Mouse (Mus musculus): ENCODE measurements around the gene Garnl3. TPM values are rescaled to one million over a fixed set of nuclear protein-coding genes. Genes with fewer than 3 reads are reported as not detected.

Garnl3 gene
- polyA plus RNA-seq, 1 experiment from 2014 or later, result 8.3 TPM

- H3K4me1 ChIP-seq (ENCODE audit: control insufficient read depth, insufficient read depth, low read length), result peaks cover 13% of the 10 kb centered on the region
- H3K27ac ChIP-seq (ENCODE audit: low read length), result no peak overlapping the region
- no peak overlapping the region for H3K4me2 ChIP-seq (ENCODE audit: low read depth, low read length)
- H3K9ac ChIP-seq (ENCODE audit: low read length), result no peak overlapping the region
- ATAC-seq (replicated peaks; ENCODE audit: extremely low read depth, insufficient read depth, low FRiP score), result no peak
- no peaks in the 10 kb centered on the region for H3K36me3 ChIP-seq (ENCODE audit: control insufficient read depth, insufficient read depth)
- no peak overlapping the region for H3K4me3 ChIP-seq (ENCODE audit: low read length)
- H3K9me3 ChIP-seq (replicated peaks; ENCODE audit: control insufficient read depth, low read length), result no peaks in the 10 kb centered on the region
- no peaks in the 10 kb centered on the region for H3K27me3 ChIP-seq (ENCODE audit: control insufficient read depth, insufficient read depth, low read length)
- 69% methylated on average over 8 of the region's 8 CpGs for WGBS
These were observed 145.6 kb downstream of the Garnl3 start for GRCm38 (mm10) chr2:32985844-32986243.

DNA sequence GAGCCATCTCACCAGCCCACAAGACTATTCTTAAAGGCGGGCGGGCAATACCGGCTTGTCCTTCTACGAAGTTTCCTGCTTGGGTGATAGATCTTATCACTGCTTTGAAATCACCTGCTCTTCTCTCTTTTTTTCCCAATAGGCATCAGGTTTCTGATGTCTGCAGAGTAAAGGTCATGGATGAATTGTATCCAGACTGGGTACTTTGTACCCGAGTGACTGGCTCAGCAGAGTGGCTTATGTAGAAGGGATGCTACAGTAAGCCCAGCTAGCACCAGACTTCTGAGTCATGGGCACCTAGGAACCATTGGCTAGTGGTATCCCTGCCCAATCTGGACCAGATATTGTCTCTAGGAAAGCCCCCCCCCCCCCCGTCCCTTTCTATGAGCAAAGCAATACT, 147.8 kb downstream of the Garnl3 start:
- Histone ChIP-seq H3K4me1 (ENCODE audit: control insufficient read depth, insufficient read depth, low read length) (peaks cover 13% of the 10 kb centered on the region), H3K4me2 (ENCODE audit: low read depth, low read length) (no peak overlapping the region), H3K4me3 (ENCODE audit: low read length) (no peak overlapping the region), H3K27ac (ENCODE audit: low read length) (no peak overlapping the region), H3K36me3 (ENCODE audit: control insufficient read depth, insufficient read depth) (no peaks in the 10 kb centered on the region), H3K27me3 (ENCODE audit: control insufficient read depth, insufficient read depth, low read length) (no peaks in the 10 kb centered on the region), H3K9me3 (replicated peaks; ENCODE audit: control insufficient read depth, low read length) (no peaks in the 10 kb centered on the region), H3K9ac (ENCODE audit: low read length) (no peak overlapping the region)
- 50% methylated on average over 6 of the region's 6 CpGs for WGBS
- ATAC-seq (replicated peaks; ENCODE audit: extremely low read depth, insufficient read depth, low FRiP score), result no peak

GRCm38 (mm10) chr2:32982700-32983099, 148.8 kb downstream of the Garnl3 start:
- ATAC-seq (replicated peaks; ENCODE audit: extremely low read depth, insufficient read depth, low FRiP score), result no peak

DNA sequence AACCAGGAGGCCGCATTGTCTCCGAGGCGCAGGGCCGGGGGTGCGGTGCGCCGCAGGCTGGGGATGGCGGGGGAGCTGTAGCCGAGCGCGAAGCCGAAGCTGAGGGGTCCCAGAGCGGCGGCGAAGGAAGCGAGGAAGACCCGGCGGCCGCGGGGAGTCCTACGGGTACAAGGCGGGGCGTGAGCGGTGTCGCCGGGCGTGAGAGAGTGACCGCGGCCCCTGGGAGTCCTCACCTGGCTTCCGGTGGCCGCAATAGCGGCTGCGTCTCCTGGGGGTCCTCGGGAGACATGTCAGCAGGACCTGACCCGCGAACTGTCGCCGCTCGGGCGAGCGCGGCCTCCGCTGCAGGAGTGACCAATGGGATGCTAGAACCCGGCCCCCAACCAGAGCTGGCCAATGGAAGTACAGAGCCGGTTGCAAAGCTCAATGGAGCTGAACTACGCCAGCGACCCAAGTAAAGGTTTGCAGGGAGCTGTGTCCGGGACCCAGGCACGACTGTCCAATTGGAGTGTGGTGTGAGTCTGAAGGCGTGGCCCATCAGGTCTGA, 149.7 kb downstream of the Garnl3 start, which contains the start of gene Slc2a8:
Gene Slc2a8 (minus strand): TSS at position 359 of the 547 bp plus-strand sequence.
- Histone ChIP-seq H3K4me1 (ENCODE audit: control insufficient read depth, insufficient read depth, low read length) (peaks cover 13% of the 10 kb centered on the region), H3K27me3 (ENCODE audit: control insufficient read depth, insufficient read depth, low read length) (no peaks in the 10 kb centered on the region), H3K4me3 (ENCODE audit: low read length) (peak within 1 kb of the TSS; percentile 88), H3K36me3 (ENCODE audit: control insufficient read depth, insufficient read depth) (no peaks in the 10 kb centered on the region), H3K9ac (ENCODE audit: low read length) (peak within 1 kb of the TSS; percentile 92), H3K27ac (ENCODE audit: low read length) (peak within 1 kb of the TSS; percentile 71), H3K9me3 (replicated peaks; ENCODE audit: control insufficient read depth, low read length) (no peaks in the 10 kb centered on the region), H3K4me2 (ENCODE audit: low read depth, low read length) (peak within 1 kb of the TSS; percentile 97)
- peak; percentile 99 for ATAC-seq (replicated peaks; ENCODE audit: extremely low read depth, insufficient read depth, low FRiP score)
- under 1% methylated on average over 50 of the region's 50 CpGs for WGBS

More at GRCm38 (mm10) chr2:32982700-32983099, 148.8 kb downstream of the Garnl3 start:
- Histone ChIP-seq H3K36me3 (ENCODE audit: control insufficient read depth, insufficient read depth) (no peaks in the 10 kb centered on the region), H3K4me2 (ENCODE audit: low read depth, low read length) (peak overlapping the region; percentile 97), H3K27me3 (ENCODE audit: control insufficient read depth, insufficient read depth, low read length) (no peaks in the 10 kb centered on the region), H3K4me1 (ENCODE audit: control insufficient read depth, insufficient read depth, low read length) (peaks cover 13% of the 10 kb centered on the region), H3K27ac (ENCODE audit: low read length) (no peak overlapping the region), H3K9ac (ENCODE audit: low read length) (peak overlapping the region; percentile 47), H3K9me3 (replicated peaks; ENCODE audit: control insufficient read depth, low read length) (no peaks in the 10 kb centered on the region), H3K4me3 (ENCODE audit: low read length) (peak overlapping the region; percentile 88)
- WGBS, result 3% methylated on average over 4 of the region's 4 CpGs

GRCm38 (mm10) chr2:32981281-32981680, 150.2 kb downstream of the Garnl3 start:
- 2% methylated on average over 23 of the region's 23 CpGs for WGBS
- H3K4me2 ChIP-seq (ENCODE audit: low read depth, low read length), result peak overlapping the region; percentile 97
- peak; percentile 32 for ATAC-seq (replicated peaks; ENCODE audit: extremely low read depth, insufficient read depth, low FRiP score)

DNA sequence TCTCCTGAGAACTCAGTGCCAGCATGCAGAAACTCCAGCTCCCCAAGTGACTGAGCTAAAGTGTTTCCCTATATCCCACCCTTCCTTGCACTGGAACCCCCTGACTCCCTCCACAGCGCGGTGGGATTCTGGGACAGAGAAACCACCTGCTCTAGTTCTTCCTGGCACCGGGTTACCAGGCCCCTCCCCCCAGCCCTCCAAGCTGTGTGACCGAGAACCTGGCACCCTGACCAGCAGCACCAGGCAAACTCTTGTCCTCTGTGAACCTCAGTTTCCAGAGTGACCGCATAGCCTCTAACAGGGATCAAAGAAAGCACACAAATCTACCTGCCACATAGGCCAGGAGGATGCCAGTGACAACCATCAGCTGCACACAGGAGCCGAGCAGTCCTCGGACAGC, 151.8 kb downstream of the Garnl3 start:
- H3K36me3 ChIP-seq (ENCODE audit: control insufficient read depth, insufficient read depth), result 0 out of 2 replicates have a peak, but pooled peaks cover 1% of the 10 kb centered on the region
- no peaks in the 10 kb centered on the region for H3K9me3 ChIP-seq (replicated peaks; ENCODE audit: control insufficient read depth, low read length)
- H3K27ac ChIP-seq (ENCODE audit: low read length), result no peak overlapping the region
- no peak overlapping the region for H3K4me2 ChIP-seq (ENCODE audit: low read depth, low read length)
- no peak overlapping the region for H3K9ac ChIP-seq (ENCODE audit: low read length)
- H3K4me3 ChIP-seq (ENCODE audit: low read length), result no peak overlapping the region
- WGBS, result 85% methylated on average over 7 of the region's 7 CpGs
- peaks cover 13% of the 10 kb centered on the region for H3K4me1 ChIP-seq (ENCODE audit: control insufficient read depth, insufficient read depth, low read length)
- no peaks in the 10 kb centered on the region for H3K27me3 ChIP-seq (ENCODE audit: control insufficient read depth, insufficient read depth, low read length)
- ATAC-seq (replicated peaks; ENCODE audit: extremely low read depth, insufficient read depth, low FRiP score), result no peak

More at GRCm38 (mm10) chr2:32981281-32981680, 150.2 kb downstream of the Garnl3 start:
- Histone ChIP-seq H3K9ac (ENCODE audit: low read length) (peak overlapping the region; percentile 92), H3K4me3 (ENCODE audit: low read length) (peak overlapping the region; percentile 88), H3K27me3 (ENCODE audit: control insufficient read depth, insufficient read depth, low read length) (no peaks in the 10 kb centered on the region), H3K4me1 (ENCODE audit: control insufficient read depth, insufficient read depth, low read length) (peaks cover 13% of the 10 kb centered on the region), H3K36me3 (ENCODE audit: control insufficient read depth, insufficient read depth) (no peaks in the 10 kb centered on the region), H3K9me3 (replicated peaks; ENCODE audit: control insufficient read depth, low read length) (no peaks in the 10 kb centered on the region), H3K27ac (ENCODE audit: low read length) (peak overlapping the region; percentile 71)

DNA sequence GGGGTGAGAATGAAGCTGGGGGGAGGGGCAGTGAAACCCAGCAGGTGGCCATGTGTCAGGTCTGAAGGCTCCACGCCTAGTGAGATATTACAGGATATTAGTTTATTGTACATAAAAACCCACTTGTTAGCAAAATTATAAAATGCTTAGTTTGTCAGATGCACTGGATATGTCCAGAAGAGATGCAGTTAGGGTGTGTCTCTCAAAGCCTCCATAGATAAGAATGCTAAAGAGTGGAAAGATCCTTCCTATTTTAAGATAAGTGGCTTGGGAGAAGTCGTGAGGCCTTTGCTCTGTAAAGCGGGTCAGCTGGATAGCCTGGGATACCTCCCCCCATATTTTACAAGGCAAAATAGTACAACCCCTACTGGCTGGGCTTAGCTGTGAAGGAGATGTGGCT, 152.8 kb downstream of the Garnl3 start:
- Histone ChIP-seq H3K27ac (ENCODE audit: low read length) (no peak overlapping the region), H3K9ac (ENCODE audit: low read length) (no peak overlapping the region), H3K9me3 (replicated peaks; ENCODE audit: control insufficient read depth, low read length) (no peaks in the 10 kb centered on the region), H3K4me3 (ENCODE audit: low read length) (no peak overlapping the region), H3K27me3 (ENCODE audit: control insufficient read depth, insufficient read depth, low read length) (no peaks in the 10 kb centered on the region), H3K4me2 (ENCODE audit: low read depth, low read length) (no peak overlapping the region), H3K36me3 (ENCODE audit: control insufficient read depth, insufficient read depth) (peaks cover 10% of the 10 kb centered on the region; the same call in 1 of the 2 replicates), H3K4me1 (ENCODE audit: control insufficient read depth, insufficient read depth, low read length) (peaks cover 13% of the 10 kb centered on the region)
- WGBS, result 58% methylated on average over 3 of the region's 3 CpGs
- no peak for ATAC-seq (replicated peaks; ENCODE audit: extremely low read depth, insufficient read depth, low FRiP score)

- Histone ChIP-seq H3K27ac (ENCODE audit: low read length) (no peak overlapping the region), H3K9ac (ENCODE audit: low read length) (no peak overlapping the region), H3K27me3 (ENCODE audit: control insufficient read depth, insufficient read depth, low read length) (no peaks in the 10 kb centered on the region), H3K9me3 (replicated peaks; ENCODE audit: control insufficient read depth, low read length) (no peaks in the 10 kb centered on the region), H3K4me1 (ENCODE audit: control insufficient read depth, insufficient read depth, low read length) (peaks cover 8% of the 10 kb centered on the region), H3K36me3 (ENCODE audit: control insufficient read depth, insufficient read depth) (peaks cover 12% of the 10 kb centered on the region), H3K4me3 (ENCODE audit: low read length) (no peak overlapping the region), H3K4me2 (ENCODE audit: low read depth, low read length) (no peak overlapping the region)
- ATAC-seq (replicated peaks; ENCODE audit: extremely low read depth, insufficient read depth, low FRiP score), result no peak
- 79% methylated on average over 5 of the region's 5 CpGs for WGBS
These were observed 154.3 kb downstream of the Garnl3 start for GRCm38 (mm10) chr2:32977114-32977513.

- H3K27me3 ChIP-seq (ENCODE audit: control insufficient read depth, insufficient read depth, low read length), result no peaks in the 10 kb centered on the region
- no peak for ATAC-seq (replicated peaks; ENCODE audit: extremely low read depth, insufficient read depth, low FRiP score)
- no peak overlapping the region for H3K9ac ChIP-seq (ENCODE audit: low read length)
- no peak overlapping the region for H3K4me2 ChIP-seq (ENCODE audit: low read depth, low read length)
- H3K4me3 ChIP-seq (ENCODE audit: low read length), result no peak overlapping the region
- H3K27ac ChIP-seq (ENCODE audit: low read length), result no peak overlapping the region
- H3K4me1 ChIP-seq (ENCODE audit: control insufficient read depth, insufficient read depth, low read length), result peaks cover 11% of the 10 kb centered on the region
- no peaks in the 10 kb centered on the region for H3K9me3 ChIP-seq (replicated peaks; ENCODE audit: control insufficient read depth, low read length)
- peaks cover 12% of the 10 kb centered on the region for H3K36me3 ChIP-seq (ENCODE audit: control insufficient read depth, insufficient read depth)
- 89% methylated on average over 8 of the region's 8 CpGs for WGBS
These were observed 157.2 kb downstream of the Garnl3 start for GRCm38 (mm10) chr2:32974216-32974615.
